Mouse (Mus musculus) C2C12 (cell line): Measurements from ENCODE around the gene Atp6v1f. TPM values are rescaled to one million over a fixed set of nuclear protein-coding genes. Genes with fewer than 3 reads are reported as not detected.

ENCODE experiments used
- H3K27me3 ChIP-seq: one replicate; pipeline ENCODE4 v1.6.1; 2011; ENCODE audit not compliant: control insufficient read depth, insufficient read depth, insufficient read length
- H3K36me3 ChIP-seq: one replicate; pipeline ENCODE4 v1.6.1; 2011; ENCODE audit not compliant: control insufficient read depth, insufficient read depth
- H3K4me3 ChIP-seq: one replicate; pipeline ENCODE4 v1.5.1; 2011; ENCODE audit warnings: mild to moderate bottlenecking, control low read depth; ENCODE audit not compliant: poor library complexity, insufficient read depth, severe bottlenecking
- H3K79me2 ChIP-seq: one replicate; pipeline ENCODE4 v1.6.1; 2011; ENCODE audit not compliant: control insufficient read depth, insufficient read depth
- H3K79me3 ChIP-seq: one replicate; pipeline ENCODE4 v1.6.1; 2011; ENCODE audit warnings: low read depth, control low read depth
- H3ac ChIP-seq: one replicate; pipeline ENCODE3; 2011; ENCODE audit warnings: low read depth; ENCODE audit not compliant: control insufficient read depth, insufficient read length
- CEBPB ChIP-seq: IDR thresholded peaks from one replicate; pipeline ENCODE4 v1.6.1; 2011; ENCODE audit warnings: low read depth, mild to moderate bottlenecking, control low read depth, moderate library complexity
- CTCF ChIP-seq: IDR thresholded peaks from one replicate; pipeline ENCODE4 v1.5.1; 2011; ENCODE audit not compliant: control insufficient read depth, insufficient read depth, insufficient read length
- FOSL1 ChIP-seq: IDR thresholded peaks from one replicate; pipeline ENCODE4 v1.8.0; 2011; ENCODE audit warnings: mild to moderate bottlenecking, low read length; ENCODE audit not compliant: poor library complexity, insufficient read depth, severe bottlenecking
- MYOD1 ChIP-seq: IDR thresholded peaks from one replicate; pipeline ENCODE4 v1.6.1; 2011; ENCODE audit warnings: low read depth; ENCODE audit not compliant: control insufficient read depth, insufficient read length
- polyA plus RNA-seq: library from polyadenylated mRNA; unstranded; fragments of >200 nt; fragmentation: generic; extraction: Trizol; gene quantifications from one replicate; pipeline ENCODE4 v1.2.1, GENCODE M21; 2012; ENCODE audit warnings: missing spikeins

The Atp6v1f gene
- polyA plus RNA-seq, 1 experiment = 210 TPM

- Histone ChIP-seq H3K79me3 (no peaks in the 10 kb centered on the region), H3K36me3 (no peaks in the 10 kb centered on the region), H3ac (no peak overlapping the region), H3K79me2 (no peaks in the 10 kb centered on the region), H3K4me3 (peak overlapping the region; percentile 2), H3K27me3 (peaks cover under 1% of the 10 kb centered on the region)
- TF ChIP-seq FOSL1 = no peak
Observed at GRCm38 (mm10) chr6:29513284-29513683, 45.8 kb downstream of the Atp6v1f start.

GRCm38 (mm10) chr6:29517139-29517538, 49.6 kb downstream of the Atp6v1f start:
- H3ac ChIP-seq = no peak overlapping the region
- H3K4me3 ChIP-seq = no peak overlapping the region
- peaks cover 6% of the 10 kb centered on the region for H3K27me3 ChIP-seq
- no peaks in the 10 kb centered on the region for H3K36me3 ChIP-seq
- H3K79me2 ChIP-seq = no peaks in the 10 kb centered on the region
- H3K79me3 ChIP-seq = no peaks in the 10 kb centered on the region
- TF ChIP-seq CEBPB (no peak), MYOD1 (peak; percentile 93), CTCF (peak; percentile 82)

Other genes with a start within 250 kb of the Atp6v1f start
- 33.9 TPM for gene Hilpda, start 195.2 kb upstream of the Atp6v1f start, polyA plus RNA-seq
- 0.19 TPM for gene Fam71f2, start 188.1 kb upstream of the Atp6v1f start, polyA plus RNA-seq
- gene Fam71f1, start 148.6 kb upstream of the Atp6v1f start, polyA plus RNA-seq = 0.22 TPM
- gene Calu, start 119.6 kb upstream of the Atp6v1f start, polyA plus RNA-seq = 169 TPM
- 0.06 TPM for gene Opn1sw, start 79.2 kb upstream of the Atp6v1f start, polyA plus RNA-seq
- 8.1 TPM for gene Ccdc136, start 71.4 kb upstream of the Atp6v1f start, polyA plus RNA-seq
- 51.0 TPM for gene Flnc, start 34.5 kb upstream of the Atp6v1f start, polyA plus RNA-seq
- gene Atp6v1fnb, start 3.7 kb downstream of the Atp6v1f start, polyA plus RNA-seq = not detected
- gene Kcp, start 40.2 kb downstream of the Atp6v1f start, polyA plus RNA-seq = 0.18 TPM
- gene Irf5, start 58.9 kb downstream of the Atp6v1f start, polyA plus RNA-seq = 7.6 TPM
- gene Tnpo3, start 142.2 kb downstream of the Atp6v1f start, polyA plus RNA-seq = 29.4 TPM
- 1.2 TPM for gene Tspan33, start 226.5 kb downstream of the Atp6v1f start, polyA plus RNA-seq